9 mouse cellular contexts compared by ENCODE assay signal in genomic region chr8:92827243-92828034, GRCm38 (mm10). TPM values are rescaled to one million over a fixed set of nuclear protein-coding genes. Genes with fewer than 3 reads are reported as not detected.
DNase-seq lines count a peak whose midpoint lies in the region; ATAC-seq and TF ChIP-seq lines count a peak whose summit lies in the region.
"Had no signal": no experiment of that assay in that cellular context is flagged by ENCODE, and none has a peak within 500 bp of the region (broad histone marks: within the 10 kb centered on the region; RNA-seq: fewer than 3 reads in every experiment).

Gene Mmp2, plus strand, starts transcription at chr8:92827291.

- H3K4me2 ChIP-seq in hindbrain, embryonic 12.5 days (replicated peaks): peak within 1 kb of the TSS; percentile 81
- peak within 1 kb of the TSS; percentile 36 for H3K4me2 ChIP-seq in liver, embryonic 15.5 days
- H3K4me2 ChIP-seq in neural tube, embryonic 14.5 days (ENCODE audit: low read depth, low read length): peak within 1 kb of the TSS; percentile 62

- H3K36me3 ChIP-seq in thymus, adult 2 months (ENCODE audit: control insufficient read depth, insufficient read depth, low read length): no peaks in the 10 kb centered on the region
- 0 out of 2 replicates have a peak, but pooled peaks cover 4% of the 10 kb centered on the region for H3K36me3 ChIP-seq in hindbrain, embryonic 12.5 days
- no peaks in the 10 kb centered on the region for H3K36me3 ChIP-seq in liver, embryonic 15.5 days (replicated peaks)
- H3K36me3 ChIP-seq in neural tube, embryonic 14.5 days (ENCODE audit: control insufficient read depth, insufficient read depth, low read length): no peaks in the 10 kb centered on the region

- peak; percentile 35; the same call in 1 of the 2 replicates for ATAC-seq in hindbrain, embryonic 12.5 days (ENCODE audit: low FRiP score)
- ATAC-seq in liver, embryonic 15.5 days (ENCODE audit: insufficient read depth): no peak
- peak; percentile 51; the same call in 1 of the 2 replicates for ATAC-seq in neural tube, embryonic 14.5 days (ENCODE audit: low read depth)

- 8% methylated on average over 37 of the region's 37 CpGs for WGBS in thymus, adult 2 months
- 2% methylated on average over 36 of the region's 37 CpGs for WGBS in hindbrain, embryonic 12.5 days
- WGBS in liver, embryonic 15.5 days (ENCODE audit: insufficient replicate concordance): 2% methylated on average over 35 of the region's 37 CpGs
- WGBS in neural tube, embryonic 14.5 days: 2% methylated on average over 35 of the region's 37 CpGs

- H3K4me3 ChIP-seq in thymus, adult 2 months (ENCODE audit: control insufficient read depth, insufficient read depth, low read length): no peak within 1 kb of the TSS
- peak within 1 kb of the TSS; percentile 50 for H3K4me3 ChIP-seq in hindbrain, embryonic 12.5 days
- peak within 1 kb of the TSS; percentile 26; the same call in 1 of the 2 replicates for H3K4me3 ChIP-seq in liver, embryonic 15.5 days (replicated peaks)
- peak within 1 kb of the TSS; percentile 41 for H3K4me3 ChIP-seq in neural tube, embryonic 14.5 days (ENCODE audit: low read depth, low read length)

- TF ChIP-seq CTCF in thymus, adult 2 months (IDR thresholded peaks at IDR 0.05; ENCODE audit: borderline replicate concordance, control insufficient read depth, extremely low read depth, insufficient read depth, low read length, poor library complexity): no peak

- H3K27ac ChIP-seq in thymus, adult 2 months (ENCODE audit: control insufficient read depth, insufficient read depth, low read length): no peak within 1 kb of the TSS
- peak within 1 kb of the TSS; percentile 41 for H3K27ac ChIP-seq in hindbrain, embryonic 12.5 days
- H3K27ac ChIP-seq in liver, embryonic 15.5 days (replicated peaks): no peak within 1 kb of the TSS
- no peak within 1 kb of the TSS for H3K27ac ChIP-seq in neural tube, embryonic 14.5 days (ENCODE audit: low read depth, low read length)

- H3K27me3 ChIP-seq in thymus, adult 2 months (ENCODE audit: control insufficient read depth, insufficient read depth, low read length): no peaks in the 10 kb centered on the region
- H3K27me3 ChIP-seq in hindbrain, embryonic 12.5 days: peaks cover 3% of the 10 kb centered on the region; the same call in 1 of the 2 replicates
- H3K27me3 ChIP-seq in liver, embryonic 15.5 days: peaks cover 19% of the 10 kb centered on the region
- no peaks in the 10 kb centered on the region for H3K27me3 ChIP-seq in neural tube, embryonic 14.5 days (ENCODE audit: control insufficient read depth, insufficient read depth, low read length)

- DNase-seq in thymus, adult 2 months: no peak
- DNase-seq in thymus, postnatal 10 days (ENCODE audit: low spot score in 2 of 2): no peak
- DNase-seq in gastrocnemius, adult 18-20 months (ENCODE audit: low spot score): peak; percentile 63
- no peak for DNase-seq in cerebellum, postnatal 4 days (ENCODE audit: low spot score in 2 of 2)
- no peak for DNase-seq in frontal cortex, postnatal 14 days (ENCODE audit: low spot score in 2 of 2)

- H3K4me1 ChIP-seq in thymus, adult 2 months (replicated peaks; ENCODE audit: control insufficient read depth, insufficient read depth, low read length): no peaks in the 10 kb centered on the region
- H3K4me1 ChIP-seq in hindbrain, embryonic 12.5 days: peaks cover 11% of the 10 kb centered on the region
- H3K4me1 ChIP-seq in liver, embryonic 15.5 days (replicated peaks): no peaks in the 10 kb centered on the region
- peaks cover 14% of the 10 kb centered on the region for H3K4me1 ChIP-seq in neural tube, embryonic 14.5 days (ENCODE audit: control insufficient read depth, insufficient read depth, low read length)

- no peak for TF ChIP-seq POLR2A in thymus, adult 2 months (IDR thresholded peaks at IDR 0.05; ENCODE audit: control insufficient read depth, extremely low read depth, insufficient read depth, low read length, poor library complexity)

- H3K9me3 ChIP-seq in hindbrain, embryonic 12.5 days (replicated peaks): no peaks in the 10 kb centered on the region
- no peaks in the 10 kb centered on the region for H3K9me3 ChIP-seq in liver, embryonic 15.5 days (replicated peaks)
- no peaks in the 10 kb centered on the region for H3K9me3 ChIP-seq in neural tube, embryonic 14.5 days (ENCODE audit: control insufficient read depth, low read length)

- H3K9ac ChIP-seq in hindbrain, embryonic 12.5 days: peak within 1 kb of the TSS; percentile 66
- H3K9ac ChIP-seq in liver, embryonic 15.5 days: no peak within 1 kb of the TSS
- H3K9ac ChIP-seq in neural tube, embryonic 14.5 days (replicated peaks; ENCODE audit: low read depth, low read length): peak within 1 kb of the TSS; percentile 57

RNA-seq across cellular contexts. Expression of gene Mmp2, which starts in this region (rescaled TPM):
- polyA plus RNA-seq in thymus, adult 2 months (2012; rRNA removed): 41.5 and 55.9 TPM in 2 replicates
- 10 to 100 TPM; 42.3 to 50.3 TPM for total RNA-seq in gastrocnemius, adult 18-20 months (2021)
- polyA plus RNA-seq in hindbrain, embryonic 12.5 days (2016; fragmentation: Nextera tagmentation; extraction: Ambion mirVana): 107 and 111 TPM in 2 replicates
- polyA plus RNA-seq in liver, embryonic 15.5 days (2015; fragmentation: Nextera tagmentation; extraction: Ambion mirVana): 9.5 and 10.7 TPM in 2 replicates
- 16.9 and 42.8 TPM in 2 replicates for polyA plus RNA-seq in neural tube, embryonic 14.5 days (2014; fragmentation: Nextera tagmentation; extraction: Ambion mirVana)
- total RNA-seq: MEL had no signal
